In the genomic region with DNA sequence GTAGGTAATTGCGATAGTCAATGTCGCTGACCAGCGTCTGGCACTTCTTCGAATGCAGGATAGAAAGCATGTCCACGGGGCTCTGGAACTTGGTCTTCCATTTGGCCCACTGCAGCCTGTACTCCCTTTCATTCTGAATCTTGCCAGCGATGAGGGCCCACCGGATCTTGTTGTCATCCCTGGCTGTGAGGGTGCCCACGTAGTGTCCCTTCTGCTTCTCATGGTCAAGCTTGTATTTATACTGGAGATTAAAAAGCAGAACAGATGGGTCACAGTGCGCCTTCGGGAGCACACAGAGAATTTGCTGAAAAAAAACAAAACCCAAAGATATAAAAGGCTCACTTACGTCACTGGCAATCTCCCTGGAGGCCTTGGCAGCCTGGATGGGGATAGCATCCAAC, we compare ENCODE assay signal across 26 mouse cellular contexts.
DNase-seq lines count a peak whose midpoint lies in the region; ATAC-seq lines count a peak whose summit lies in the region.
"Had no signal": no experiment of that assay in that cellular context is flagged by ENCODE, and none has a peak within 500 bp of the region (broad histone marks: within the 10 kb centered on the region; RNA-seq: fewer than 3 reads in every experiment).

No protein-coding gene starts in this region.

- H3K36me3 ChIP-seq in lung, embryonic 15.5 days, result no peaks in the 10 kb centered on the region
- H3K36me3 ChIP-seq: forebrain, embryonic 10.5 days; G1E; heart, embryonic 12.5 days; hindbrain, embryonic 13.5 days; kidney, embryonic 15.5 days; limb, embryonic 12.5 days; midbrain, embryonic 15.5 days; neural tube, embryonic 12.5 days had no signal

- DNase-seq in lung, postnatal 14 days, result no peak
- peak; percentile 90 for DNase-seq in cerebellum, adult 11 months
- DNase-seq in cerebellum, adult 9-10 months, result peak; percentile 98
- DNase-seq in lung, postnatal 10 days, result peak; percentile 53
- DNase-seq in left cerebral cortex, adult 8-10 months (ENCODE audit: low spot score in 2 of 2), result no peak
- no peak for DNase-seq in heart, postnatal 25 days (ENCODE audit: low spot score)
- no peak for DNase-seq in thymus, postnatal 10 days (ENCODE audit: low spot score in 2 of 2)
- DNase-seq: adrenal gland, postnatal 36 days; B cell, adult 2 months; kidney, adult 11 months; kidney, postnatal 36 days; thymus, postnatal 14 days had no signal

- WGBS in lung, embryonic 15.5 days, result 87% methylated on average over 11 of the region's 11 CpGs

- peak; percentile 13; the same call in 1 of the 2 replicates for ATAC-seq in lung, embryonic 15.5 days (ENCODE audit: borderline replicate concordance, extremely low read depth, low FRiP score, low TSS enrichment)
- ATAC-seq: midbrain, embryonic 15.5 days; Patski had no signal

- no peak overlapping the region for H3K27ac ChIP-seq in lung, embryonic 15.5 days
- H3K27ac ChIP-seq: forebrain, embryonic 10.5 days; hindbrain, embryonic 13.5 days; kidney, embryonic 15.5 days; left cerebral cortex, adult 2 months; limb, embryonic 12.5 days; macrophage; midbrain, embryonic 15.5 days; neural tube, embryonic 12.5 days had no signal

- 0 out of 2 replicates have a peak, but pooled peaks cover 3% of the 10 kb centered on the region for H3K4me1 ChIP-seq in lung, embryonic 15.5 days
- H3K4me1 ChIP-seq: kidney, embryonic 15.5 days; limb, embryonic 12.5 days; midbrain, embryonic 15.5 days; neural tube, embryonic 12.5 days had no signal

- no peak overlapping the region for H3K4me3 ChIP-seq in lung, embryonic 15.5 days
- H3K4me3 ChIP-seq: forebrain, embryonic 10.5 days; heart, embryonic 12.5 days; hindbrain, embryonic 13.5 days; kidney, embryonic 15.5 days; left cerebral cortex, adult 2 months; limb, embryonic 12.5 days; midbrain, embryonic 15.5 days; neural tube, embryonic 12.5 days had no signal

- no peaks in the 10 kb centered on the region for H3K9me3 ChIP-seq in lung, embryonic 15.5 days
- H3K9me3 ChIP-seq: forebrain, embryonic 10.5 days; G1E; heart, embryonic 12.5 days; hindbrain, embryonic 13.5 days; kidney, embryonic 15.5 days; midbrain, embryonic 15.5 days; neural tube, embryonic 12.5 days had no signal

- intact Hi-C loops in heart, postnatal 25 days (cut with DNase I), result no loop called here

- no peak overlapping the region for H3K4me2 ChIP-seq in lung, embryonic 15.5 days
- H3K4me2 ChIP-seq: heart, embryonic 12.5 days; hindbrain, embryonic 13.5 days; kidney, embryonic 15.5 days; limb, embryonic 12.5 days; liver, embryonic 11.5 days; midbrain, embryonic 15.5 days; neural tube, embryonic 12.5 days had no signal

- no peaks in the 10 kb centered on the region for H3K27me3 ChIP-seq in lung, embryonic 15.5 days
- H3K27me3 ChIP-seq: CH12.LX; heart, embryonic 12.5 days; hindbrain, embryonic 13.5 days; kidney, embryonic 15.5 days; limb, embryonic 12.5 days; midbrain, embryonic 15.5 days; neural tube, embryonic 12.5 days; Patski had no signal

- no peak overlapping the region for H3K9ac ChIP-seq in lung, embryonic 15.5 days
- H3K9ac ChIP-seq: heart, embryonic 12.5 days; hindbrain, embryonic 13.5 days; kidney, embryonic 15.5 days; limb, embryonic 12.5 days; midbrain, embryonic 15.5 days; neural tube, embryonic 12.5 days had no signal

Comparison
In these comparisons a context has a peak if more than half of its experiments do, and no peak if none do; other contexts are left out.
1. DNase-seq: peak in cerebellum, adult 11 months (single experiment), cerebellum, adult 9-10 months (single experiment) and lung, postnatal 10 days (single experiment); none in lung, postnatal 14 days (single experiment), left cerebral cortex, adult 8-10 months (0 of 2), heart, postnatal 25 days (single experiment) and thymus, postnatal 10 days (0 of 2).